Mouse (Mus musculus) liver, embryonic 13.5 days (tissue): ENCODE results near the gene Camta1. TPM values are rescaled to one million over a fixed set of nuclear protein-coding genes. Genes with fewer than 3 reads are reported as not detected.

ENCODE experiments used
- ATAC-seq: fragments of 200-750 bp; cut with Nextera tagmentation; 2 replicates; pipeline ENCODE4 v1.8.0; 2017; ENCODE audit warnings: low read depth, mild to moderate bottlenecking, moderate number of reproducible peaks, moderate library complexity
- DNase-seq: peaks from one replicate; pipeline ENCODE4 v3.0.0; 2022
- H3K27ac ChIP-seq: fragments of 300-500 bp; sonication (generic); 2 replicates; pipeline ENCODE4 v1.5.1; 2015; ENCODE audit warnings: moderate library complexity, mild to moderate bottlenecking, inconsistent platforms
- H3K27me3 ChIP-seq: fragments of 300-500 bp; sonication (generic); 2 replicates; pipeline ENCODE4 v1.6.1; 2015; ENCODE audit warnings: mild to moderate bottlenecking, inconsistent platforms
- H3K36me3 ChIP-seq: fragments of 300-500 bp; sonication (generic); 2 replicates; pipeline ENCODE4 v1.6.1; 2015; ENCODE audit warnings: mild to moderate bottlenecking, inconsistent platforms
- H3K4me1 ChIP-seq: fragments of 300-500 bp; sonication (generic); replicated peaks from 2 replicates; pipeline ENCODE4 v1.6.1; 2015; ENCODE audit warnings: inconsistent platforms
- H3K4me2 ChIP-seq: fragments of 300-500 bp; sonication (generic); 2 replicates; pipeline ENCODE4 v1.6.1; 2015; ENCODE audit warnings: inconsistent platforms, mild to moderate bottlenecking, moderate library complexity
- H3K4me3 ChIP-seq: fragments of 300-500 bp; sonication (generic); replicated peaks from 2 replicates; pipeline ENCODE4 v1.5.1; 2015; ENCODE audit warnings: mild to moderate bottlenecking, inconsistent platforms
- H3K9ac ChIP-seq: fragments of 300-500 bp; sonication (generic); 2 replicates; pipeline ENCODE4 v1.6.1; 2015; ENCODE audit warnings: mild to moderate bottlenecking, inconsistent platforms
- H3K9me3 ChIP-seq: fragments of 300-500 bp; sonication (generic); replicated peaks from 2 replicates; pipeline ENCODE4 v1.6.1; 2016; ENCODE audit warnings: inconsistent platforms
- WGBS: fragments of 180-500 bp; shearing (Covaris S2); methylation state at CpG from one replicate; pipeline ENCODE4 v1.1.7; 2015; ENCODE audit not compliant: insufficient replicate concordance; 5-methylcytosine and 5-hydroxymethylcytosine counted together
- polyA plus RNA-seq: library from polyadenylated mRNA; unstranded; fragments of >200 nt; fragmentation: Nextera tagmentation; extraction: Ambion mirVana; gene quantifications from 2 replicates; pipeline ENCODE4 v1.2.1, GENCODE M21; 2015

Gene Camta1
- polyA plus RNA-seq, 1 experiment from 2014 or later: 43.6 TPM

DNA sequence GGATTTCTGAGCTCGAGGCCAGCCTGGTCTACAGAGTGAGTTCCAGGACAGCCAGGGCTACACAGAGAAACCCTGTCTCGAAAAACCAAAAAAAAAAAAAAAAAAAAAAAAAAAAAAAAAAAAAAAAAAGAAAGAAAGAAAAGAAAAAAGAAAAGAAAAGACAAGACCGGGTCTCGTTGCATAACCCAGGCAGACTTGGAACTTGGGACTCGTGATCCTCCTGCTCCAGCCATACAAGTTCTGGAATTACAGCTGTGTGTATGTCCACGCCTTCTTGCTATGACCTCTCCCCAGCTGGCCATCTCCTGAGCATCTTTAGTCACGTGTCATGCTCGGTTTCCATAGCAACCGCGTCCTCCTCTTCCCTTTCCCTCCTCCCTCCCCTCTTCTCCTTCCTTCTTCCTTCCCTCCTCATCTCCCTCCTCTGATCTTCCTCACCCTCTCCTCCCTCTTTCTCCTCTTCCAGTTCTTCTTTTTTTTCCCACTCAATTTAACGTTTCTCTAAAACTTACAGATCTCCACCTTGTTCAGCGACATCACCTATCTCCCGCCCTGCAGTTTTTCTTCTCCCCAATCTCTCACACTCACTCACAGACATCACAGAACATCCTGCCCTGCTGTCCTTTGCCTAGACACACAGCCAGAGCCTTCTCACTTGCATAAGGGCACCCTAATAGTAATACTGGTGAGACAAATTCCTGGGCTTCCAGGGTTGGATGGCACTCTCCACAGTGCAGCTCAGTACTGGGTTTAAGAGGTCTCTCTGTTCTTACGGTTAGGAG is 934.6 kb downstream of the Camta1 start:
- H3K27me3 ChIP-seq: no peaks in the 10 kb centered on the region
- no peak overlapping the region for H3K4me3 ChIP-seq
- H3K4me2 ChIP-seq: no peak overlapping the region
- no peak overlapping the region for H3K27ac ChIP-seq
- H3K9ac ChIP-seq: no peak overlapping the region
- no peak for DNase-seq
- 43% methylated on average over 13 of the region's 14 CpGs for WGBS
- H3K4me1 ChIP-seq: peaks cover 8% of the 10 kb centered on the region
- no peak for ATAC-seq
- no peaks in the 10 kb centered on the region for H3K9me3 ChIP-seq
- no peaks in the 10 kb centered on the region for H3K36me3 ChIP-seq

DNA sequence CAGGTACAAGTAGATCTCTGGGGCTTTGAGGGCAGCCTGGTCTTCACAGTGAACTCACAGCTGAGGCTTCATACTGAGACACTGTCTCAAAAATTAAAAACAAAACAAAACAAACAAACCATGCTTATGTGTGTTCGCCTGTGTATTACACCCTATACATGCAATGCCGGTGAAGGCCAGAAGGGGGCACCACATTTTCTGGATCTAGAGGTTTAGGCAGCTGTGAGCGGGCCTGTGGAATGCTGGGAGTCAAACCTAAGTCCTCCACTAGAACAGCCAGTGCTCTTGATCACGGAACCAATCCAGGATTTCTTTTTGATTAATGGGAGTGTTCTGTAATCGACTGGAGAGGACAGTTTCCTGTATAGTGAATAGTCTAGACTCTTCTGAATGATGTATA is 935.8 kb downstream of the Camta1 start:
- Histone ChIP-seq H3K27ac (no peak overlapping the region), H3K4me1 (peaks cover 8% of the 10 kb centered on the region), H3K4me3 (no peak overlapping the region), H3K9me3 (no peaks in the 10 kb centered on the region), H3K4me2 (no peak overlapping the region), H3K9ac (no peak overlapping the region), H3K27me3 (no peaks in the 10 kb centered on the region), H3K36me3 (no peaks in the 10 kb centered on the region)
- DNase-seq: peak; percentile 36
- no peak for ATAC-seq
- WGBS: 44% methylated on average over 5 of the region's 5 CpGs

DNA sequence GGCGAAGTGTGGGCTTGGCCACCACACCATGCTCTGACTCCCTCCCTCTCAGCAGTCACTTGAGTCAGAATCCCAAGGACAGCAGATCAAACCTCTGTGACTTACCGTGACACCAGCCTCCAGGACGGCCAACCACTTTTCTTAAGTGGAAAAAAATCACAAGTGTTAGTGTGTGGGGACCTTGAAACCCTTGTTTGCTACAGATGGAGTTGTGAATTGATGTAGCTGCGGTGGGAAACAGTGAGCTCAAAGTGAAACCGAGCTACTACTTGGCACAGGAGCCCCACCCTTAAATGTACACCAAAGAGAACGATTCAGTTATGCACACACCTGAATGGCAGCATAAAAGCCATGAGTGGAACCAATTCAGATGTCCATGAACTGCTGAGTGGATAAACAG is 936.7 kb downstream of the Camta1 start:
- Histone ChIP-seq H3K27ac (no peak overlapping the region), H3K27me3 (no peaks in the 10 kb centered on the region), H3K4me1 (peaks cover 8% of the 10 kb centered on the region), H3K36me3 (no peaks in the 10 kb centered on the region), H3K9me3 (no peaks in the 10 kb centered on the region), H3K9ac (no peak overlapping the region), H3K4me3 (no peak overlapping the region), H3K4me2 (no peak overlapping the region)
- DNase-seq: no peak
- ATAC-seq: no peak
- 63% methylated on average over 6 of the region's 6 CpGs for WGBS

DNA sequence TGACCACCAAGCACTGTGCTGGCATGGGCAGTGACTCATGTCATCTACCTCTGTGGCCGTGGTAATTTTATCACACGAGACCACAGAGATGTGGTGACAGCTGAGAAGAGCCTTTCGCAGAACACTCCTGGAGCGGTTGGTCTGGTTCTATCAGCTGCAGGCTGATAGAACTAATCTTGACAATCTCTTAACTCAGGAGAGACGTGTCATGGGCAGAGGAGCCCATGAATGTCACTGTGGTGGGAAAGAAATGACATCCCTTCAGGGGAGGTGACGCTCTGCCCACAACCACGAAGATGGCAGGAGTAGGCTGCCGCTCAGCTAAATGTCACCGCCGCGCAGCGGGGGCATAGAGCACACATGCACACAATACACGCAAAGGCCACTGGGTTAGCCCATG is 937.4 kb downstream of the Camta1 start:
- Histone ChIP-seq H3K27me3 (no peaks in the 10 kb centered on the region), H3K9me3 (no peaks in the 10 kb centered on the region), H3K4me3 (no peak overlapping the region), H3K4me2 (no peak overlapping the region), H3K9ac (no peak overlapping the region), H3K36me3 (no peaks in the 10 kb centered on the region), H3K27ac (no peak overlapping the region), H3K4me1 (peaks cover 8% of the 10 kb centered on the region)
- DNase-seq (no peak), ATAC-seq (peak; percentile 37)
- 36% methylated on average over 13 of the region's 13 CpGs for WGBS

DNA sequence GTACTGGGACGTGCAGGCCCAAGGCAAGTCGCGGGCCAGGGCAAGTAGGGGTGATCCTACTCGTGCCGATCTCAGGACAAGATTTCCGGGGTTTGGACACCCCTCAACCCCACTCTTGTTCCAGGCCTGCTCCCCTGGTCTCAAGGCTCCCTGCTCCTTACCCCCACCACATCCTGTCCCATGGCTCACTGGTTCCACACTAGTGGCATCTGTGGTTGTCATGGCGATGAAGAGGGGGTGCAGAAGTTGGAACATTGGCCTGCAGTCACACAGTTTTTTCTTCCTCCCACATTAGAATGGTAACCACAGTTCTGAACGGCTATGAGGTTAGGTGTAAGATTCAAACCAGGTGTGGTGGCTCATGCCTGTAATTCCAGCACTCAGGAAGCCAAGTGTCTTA is 940.5 kb downstream of the Camta1 start:
- Histone ChIP-seq H3K4me1 (peaks cover 8% of the 10 kb centered on the region), H3K4me3 (no peak overlapping the region), H3K27ac (no peak overlapping the region), H3K9me3 (no peaks in the 10 kb centered on the region), H3K9ac (no peak overlapping the region), H3K4me2 (no peak overlapping the region), H3K36me3 (no peaks in the 10 kb centered on the region), H3K27me3 (no peaks in the 10 kb centered on the region)
- 68% methylated on average over 8 of the region's 8 CpGs for WGBS
- ATAC-seq: no peak
- DNase-seq: no peak

DNA sequence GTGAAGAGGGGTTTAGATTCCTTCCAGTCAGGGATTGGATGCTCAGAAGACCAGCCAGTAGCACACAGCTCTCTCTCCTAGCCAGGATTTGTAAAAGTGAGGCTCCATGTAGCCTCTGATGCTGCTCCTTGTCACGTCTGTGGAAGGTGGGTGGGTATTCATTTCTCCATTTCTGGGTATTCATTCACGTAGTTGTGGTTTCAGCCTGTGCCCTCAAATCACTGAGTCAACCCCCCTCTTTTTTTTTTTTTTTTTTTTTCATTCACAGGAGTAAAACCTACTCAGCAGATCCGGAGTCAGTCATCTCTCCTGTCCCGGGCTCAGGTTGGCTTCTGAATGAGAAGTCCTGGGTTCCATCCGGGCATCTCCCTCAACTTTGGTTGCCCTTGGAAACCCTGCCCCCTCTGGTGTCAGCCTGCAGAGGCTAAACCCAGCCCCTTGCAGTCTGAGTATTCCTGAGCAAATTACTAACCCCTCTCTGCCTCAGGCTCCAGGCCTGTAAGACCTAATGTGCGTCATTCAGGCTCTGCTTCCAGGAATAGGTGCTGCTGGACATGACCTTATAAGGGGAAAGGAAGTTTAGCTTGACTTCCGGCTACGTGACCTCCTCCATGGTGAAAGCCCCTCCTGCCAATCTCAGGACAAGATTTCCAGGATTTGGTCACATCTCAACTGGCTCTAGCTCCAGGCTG is 944.2 kb downstream of the Camta1 start:
- no peaks in the 10 kb centered on the region for H3K36me3 ChIP-seq
- H3K27me3 ChIP-seq: no peaks in the 10 kb centered on the region
- no peak overlapping the region for H3K27ac ChIP-seq
- DNase-seq (no peak), ATAC-seq (no peak)
- no peak overlapping the region for H3K4me3 ChIP-seq
- 54% methylated on average over 8 of the region's 8 CpGs for WGBS
- no peak overlapping the region for H3K4me2 ChIP-seq
- H3K9ac ChIP-seq: no peak overlapping the region
- peaks cover 25% of the 10 kb centered on the region for H3K4me1 ChIP-seq
- H3K9me3 ChIP-seq: no peaks in the 10 kb centered on the region

DNA sequence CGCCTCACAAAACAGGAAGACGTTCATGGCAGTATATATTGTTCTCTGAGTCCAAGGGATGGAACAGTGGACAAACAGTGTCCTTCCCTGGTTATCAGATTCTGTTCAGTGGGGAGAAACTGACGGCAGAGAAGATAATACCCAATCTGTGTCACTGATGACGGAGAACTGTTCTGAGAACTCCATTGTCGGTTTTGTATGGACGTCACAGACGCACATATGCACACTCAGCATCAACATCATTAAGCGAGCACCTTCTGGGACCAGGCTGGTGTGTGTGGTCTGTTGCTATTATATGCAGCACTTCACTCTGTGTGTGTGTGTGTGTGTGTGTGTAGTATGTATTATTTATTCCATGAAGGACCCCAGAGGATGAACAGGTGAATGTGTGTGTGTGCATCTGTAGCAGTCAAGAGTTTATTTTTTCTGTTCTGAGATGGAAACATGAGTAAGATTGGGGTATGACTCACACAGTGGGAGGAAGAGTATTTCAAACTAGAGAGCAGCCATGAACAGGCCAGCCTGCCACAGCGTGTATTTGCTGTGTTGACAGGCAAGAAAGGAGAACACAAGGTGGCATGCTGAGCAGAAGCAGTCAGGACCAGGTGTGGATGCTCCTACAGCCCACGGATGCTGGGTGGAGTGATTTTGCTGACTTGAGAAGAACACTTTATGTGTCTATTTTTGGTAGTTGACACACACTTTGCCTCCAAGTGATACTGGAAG is 946.3 kb downstream of the Camta1 start:
- ATAC-seq: no peak
- peak overlapping the region; percentile 87 for H3K27ac ChIP-seq

DNA sequence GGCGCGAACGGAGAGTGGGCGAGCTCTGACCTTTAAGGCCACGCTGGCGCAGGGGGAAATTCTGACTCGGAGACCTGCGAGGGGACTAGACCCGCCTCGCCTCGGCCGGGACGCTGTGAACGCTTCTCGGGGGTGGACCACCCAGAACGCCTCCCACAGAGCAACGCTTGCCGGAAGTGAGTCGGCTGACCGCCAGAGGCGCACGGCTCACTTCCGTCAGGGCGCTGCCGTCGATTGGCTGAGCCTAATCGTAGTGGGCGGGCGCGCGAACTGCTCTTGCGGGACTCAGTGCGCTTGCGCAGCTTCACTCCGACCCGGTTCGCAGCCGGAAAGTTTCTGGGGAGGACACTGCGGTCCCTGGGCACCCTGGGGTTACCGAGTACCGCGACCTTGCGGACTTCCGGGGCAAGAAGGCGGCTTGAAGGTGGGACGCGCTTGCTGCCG is 947.4 kb downstream of the Camta1 start, which contains the start of the genes Park7 and Tnfrsf9:
TSS of gene Park7 (minus strand) at position 148 of the 444 bp plus-strand sequence.
TSS of gene Tnfrsf9 (plus strand) at position 273 of the 444 bp plus-strand sequence.
- Histone ChIP-seq H3K4me2 (peak within 1 kb of the TSS; percentile 83), H3K9ac (peak within 1 kb of the TSS; percentile 81), H3K36me3 (no peaks in the 10 kb centered on the region), H3K4me3 (peak within 1 kb of the TSS; percentile 75), H3K27ac (peak within 1 kb of the TSS; percentile 87), H3K27me3 (no peaks in the 10 kb centered on the region), H3K9me3 (no peaks in the 10 kb centered on the region), H3K4me1 (peaks cover 34% of the 10 kb centered on the region)
- under 1% methylated on average over 48 of the region's 48 CpGs for WGBS
- DNase-seq (peak; percentile 96), ATAC-seq (peak; percentile 88)

More for the DNA sequence above, 946.3 kb downstream of the Camta1 start:
- 44% methylated on average over 10 of the region's 10 CpGs for WGBS
- Histone ChIP-seq H3K4me2 (peak overlapping the region; percentile 83), H3K4me1 (peaks cover 28% of the 10 kb centered on the region), H3K9me3 (no peaks in the 10 kb centered on the region), H3K9ac (peak overlapping the region; percentile 81), H3K36me3 (no peaks in the 10 kb centered on the region), H3K4me3 (peak overlapping the region; percentile 75), H3K27me3 (no peaks in the 10 kb centered on the region)
- no peak for DNase-seq

DNA sequence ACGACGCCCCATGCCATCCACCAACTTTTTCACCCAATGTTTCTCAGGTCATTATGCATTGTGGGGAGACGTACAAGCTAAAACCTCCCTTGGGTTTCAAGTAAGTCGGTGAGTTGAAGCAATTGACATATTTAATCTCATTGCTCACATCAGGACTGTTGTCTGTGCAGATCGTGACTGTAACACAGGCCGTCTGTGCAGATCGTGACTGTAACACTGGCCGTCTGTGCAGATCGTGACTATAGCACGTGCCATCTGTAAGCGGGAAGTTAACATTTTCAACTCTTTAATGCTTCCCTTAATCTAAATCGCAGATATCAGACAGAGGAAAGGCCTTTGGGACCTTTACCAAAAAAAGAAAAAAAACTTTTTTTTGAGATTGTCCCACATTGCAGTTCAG is 947.9 kb downstream of the Camta1 start:
- Histone ChIP-seq H3K4me2 (peak overlapping the region; percentile 83), H3K9ac (peak overlapping the region; percentile 81), H3K27me3 (no peaks in the 10 kb centered on the region), H3K9me3 (no peaks in the 10 kb centered on the region), H3K4me3 (peak overlapping the region; percentile 75), H3K4me1 (peaks cover 38% of the 10 kb centered on the region), H3K36me3 (no peaks in the 10 kb centered on the region), H3K27ac (peak overlapping the region; percentile 87)
- WGBS: 11% methylated on average over 12 of the region's 12 CpGs
- ATAC-seq (no peak), DNase-seq (peak; percentile 26)

DNA sequence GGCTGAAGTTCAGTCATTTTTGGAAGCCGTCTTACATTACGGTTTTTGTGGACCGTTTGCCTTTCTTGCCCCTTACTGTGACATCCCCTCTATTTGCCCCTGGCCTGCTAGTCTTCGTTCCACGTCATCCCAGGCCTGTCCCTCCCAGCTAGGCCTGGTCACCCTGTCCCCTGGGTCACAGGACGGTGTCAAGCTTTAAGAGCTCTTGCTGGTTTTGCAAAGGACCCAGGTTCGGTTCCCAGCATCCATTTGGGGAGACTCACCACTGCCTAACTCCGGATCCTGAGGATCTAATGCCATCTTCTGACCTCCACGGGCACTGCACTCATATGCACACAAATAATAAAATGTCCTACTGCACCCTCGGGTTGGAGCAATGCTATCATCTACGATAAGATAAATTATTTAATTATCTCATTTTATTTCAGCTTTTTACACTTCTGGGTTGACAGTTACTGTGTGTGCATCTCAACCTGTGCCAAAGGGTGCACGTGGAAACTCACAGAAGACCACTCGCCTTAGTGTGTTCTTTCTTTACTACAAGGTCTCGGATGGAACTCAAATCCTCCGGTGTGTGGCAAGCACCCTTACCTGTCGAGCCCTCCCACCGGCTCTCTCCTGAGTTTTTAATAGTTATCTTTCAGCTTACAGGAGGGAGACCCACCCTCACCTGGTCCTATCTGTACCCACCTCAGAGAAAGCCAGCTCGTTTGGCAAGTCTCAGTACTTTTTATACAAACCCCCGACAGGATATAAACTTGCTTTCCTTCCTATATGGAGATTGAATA is 951.3 kb downstream of the Camta1 start:
- peaks cover 49% of the 10 kb centered on the region for H3K4me1 ChIP-seq
- peak overlapping the region; percentile 94 for H3K4me2 ChIP-seq
- WGBS: 78% methylated on average over 19 of the region's 19 CpGs
- DNase-seq (no peak), ATAC-seq (no peak)
- H3K27me3 ChIP-seq: no peaks in the 10 kb centered on the region
- H3K27ac ChIP-seq: peak overlapping the region; percentile 71
- peak overlapping the region; percentile 85 for H3K4me3 ChIP-seq
- H3K9me3 ChIP-seq: no peaks in the 10 kb centered on the region
- peak overlapping the region; percentile 90 for H3K9ac ChIP-seq
- H3K36me3 ChIP-seq: peaks cover 26% of the 10 kb centered on the region
